Mouse (Mus musculus): ENCODE results near the gene Olfr488.
"Not testable (repeated sequence)": the region's sequence is repeated elsewhere in the genome, so short reads cannot be mapped to it uniquely, and the experiment has no call there.

Gene Olfr488

DNA sequence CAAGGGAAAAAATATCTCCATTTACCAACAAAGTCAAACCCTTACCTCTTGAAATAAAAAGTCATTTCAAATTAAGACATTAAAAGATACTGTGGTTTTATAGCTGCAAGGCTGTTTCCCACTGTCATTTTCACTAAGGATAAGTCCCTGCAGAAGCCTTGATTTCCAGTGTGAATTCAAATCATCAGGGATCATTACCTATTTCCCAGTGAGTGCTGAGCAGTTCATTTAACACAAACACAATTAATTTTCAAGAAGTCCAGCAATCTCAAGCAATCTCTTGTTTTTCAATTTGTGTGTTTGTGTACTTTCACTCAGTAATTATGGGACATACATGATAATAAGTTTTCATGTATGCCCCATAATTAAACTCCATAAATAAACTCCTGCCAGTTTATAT lies at the start of gene Olfr488:
Gene Olfr488 (minus strand): TSS at position 101 of the 400 bp plus-strand sequence.
- DNase-seq, result no peak

GRCm38 (mm10) chr7:108288834-108289233 lies 30.7 kb upstream of the Olfr488 start, which contains the start of gene Olfr490:
TSS of gene Olfr490 (minus strand) at chr7:108288934.
- DNase-seq, result no peak

DNA sequence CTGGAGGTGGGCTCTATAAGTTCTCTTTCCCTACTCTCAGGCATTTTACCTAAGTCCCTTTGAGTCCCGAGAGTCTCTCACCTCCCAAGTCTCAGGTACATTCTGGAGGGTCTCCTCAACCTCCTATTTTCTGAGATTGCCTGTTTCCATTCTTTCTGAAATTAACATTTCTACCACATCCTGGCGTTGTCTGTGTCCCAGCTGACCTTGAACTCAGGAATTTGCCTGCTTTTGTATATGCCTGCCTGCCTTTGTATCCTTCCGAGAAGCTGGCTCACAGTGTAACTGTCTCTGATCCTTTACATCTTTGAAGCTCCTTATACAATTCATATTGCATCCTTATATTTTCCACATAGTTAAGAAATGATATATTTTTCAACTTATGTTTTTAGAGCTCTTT lies 24.6 kb downstream of the Olfr488 start:
- no peak for DNase-seq

GRCm38 (mm10) chr7:108214536-108214935 lies 43.6 kb downstream of the Olfr488 start, which contains the start of gene Olfr487:
TSS of gene Olfr487 (minus strand) at chr7:108214636.
- DNase-seq, result not testable (repeated sequence)

Measured in embryo, embryonic 11 days (tissue).